Mouse (Mus musculus): ENCODE results near the gene Psmb3.
A peak's percentile ranks its signal among the peaks of the same experiment; 100 is the strongest.
"Not testable (repeated sequence)": the region's sequence is repeated elsewhere in the genome, so short reads cannot be mapped to it uniquely, and the experiment has no call there.

Gene Psmb3

DNA sequence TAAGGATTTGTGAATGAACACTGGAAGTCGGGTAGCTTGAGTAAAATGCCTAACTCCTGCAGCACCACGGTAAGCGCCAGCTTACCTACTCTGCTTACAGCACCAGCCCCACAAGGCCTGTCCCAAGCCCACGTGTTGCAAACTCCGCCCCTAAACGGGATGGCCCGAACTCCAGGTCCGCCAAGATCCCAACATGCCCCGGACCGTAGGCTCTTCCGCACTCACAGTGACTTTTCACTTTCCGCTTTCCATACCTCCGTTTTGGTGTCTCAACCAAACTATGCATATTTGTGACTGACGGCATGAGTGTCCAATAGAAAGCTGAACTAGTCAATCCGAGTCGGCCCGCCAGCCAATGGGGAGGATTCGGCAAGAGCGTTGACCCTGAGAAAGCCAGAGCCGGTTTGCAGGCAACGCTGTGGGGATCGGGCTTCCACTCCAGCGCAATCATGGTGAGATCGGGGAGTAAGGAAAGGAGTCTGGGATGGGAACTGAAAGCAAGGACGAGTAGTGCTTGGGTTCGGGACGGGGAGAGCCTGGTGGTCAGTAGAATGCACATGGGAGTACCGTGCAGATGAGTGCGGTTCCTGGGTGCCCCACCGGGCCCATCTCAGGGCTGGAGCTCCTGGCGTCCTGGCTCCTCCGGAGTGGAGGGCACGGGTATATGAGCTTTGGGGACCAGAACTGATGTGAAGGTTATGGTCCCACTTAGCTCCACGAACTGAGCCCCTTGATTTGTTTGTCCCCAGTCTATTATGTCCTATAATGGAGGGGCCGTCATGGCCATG, at the start of gene Psmb3:
Psmb3 (plus strand) TSS at position 361 of the 788 bp plus-strand sequence.
- DNase-seq (ENCODE audit: low read depth, low spot score): peak; percentile 100

- DNase-seq (ENCODE audit: low read depth, low spot score): no peak
These were observed 49.0 kb upstream of the Psmb3 start for GRCm38 (mm10) chr11:97654210-97654609.

GRCm38 (mm10) chr11:97656269-97656971, 46.8 kb upstream of the Psmb3 start:
- DNase-seq (ENCODE audit: low read depth, low spot score): no peak

- no peak for DNase-seq (ENCODE audit: low read depth, low spot score)
These were observed 45.8 kb upstream of the Psmb3 start for GRCm38 (mm10) chr11:97657184-97657945.

GRCm38 (mm10) chr11:97657967-97658366, 45.2 kb upstream of the Psmb3 start:
- DNase-seq (ENCODE audit: low read depth, low spot score): not testable (repeated sequence)

DNA sequence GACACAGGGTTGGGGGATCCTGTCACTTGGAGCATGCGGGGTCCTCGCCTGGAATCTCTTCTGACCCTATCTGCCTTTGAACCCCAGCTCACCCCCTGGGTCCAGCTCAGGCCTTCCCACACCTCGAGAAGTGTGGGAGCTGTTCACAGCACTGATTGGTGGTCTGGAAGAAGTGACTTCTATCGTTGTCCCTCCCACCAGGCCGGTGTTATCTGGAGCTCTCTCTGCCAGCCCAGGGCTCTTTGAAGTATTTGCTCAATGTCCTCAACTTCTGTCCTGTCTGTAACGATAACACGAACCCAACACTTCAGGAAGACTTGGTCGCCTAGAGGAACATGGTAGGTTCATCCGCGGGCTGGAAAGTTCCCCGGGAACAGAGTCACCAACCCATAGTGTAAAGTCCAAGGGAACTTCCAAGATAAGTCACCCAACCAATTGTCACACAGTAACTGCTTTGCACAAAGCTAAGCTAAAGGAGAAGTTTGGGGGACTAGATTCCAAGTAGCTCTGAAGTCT, 44.4 kb upstream of the Psmb3 start:
- DNase-seq (ENCODE audit: low read depth, low spot score): no peak

GRCm38 (mm10) chr11:97659267-97659989, 43.8 kb upstream of the Psmb3 start:
- peak; percentile 91 for DNase-seq (ENCODE audit: low read depth, low spot score)

GRCm38 (mm10) chr11:97659990-97660714, 43.0 kb upstream of the Psmb3 start:
- peak; percentile 86 for DNase-seq (ENCODE audit: low read depth, low spot score)

GRCm38 (mm10) chr11:97660734-97661647, 42.2 kb upstream of the Psmb3 start:
- DNase-seq (ENCODE audit: low read depth, low spot score): no peak

- DNase-seq (ENCODE audit: low read depth, low spot score): peak; percentile 94
These were observed 41.5 kb upstream of the Psmb3 start for GRCm38 (mm10) chr11:97661648-97662133.

DNA sequence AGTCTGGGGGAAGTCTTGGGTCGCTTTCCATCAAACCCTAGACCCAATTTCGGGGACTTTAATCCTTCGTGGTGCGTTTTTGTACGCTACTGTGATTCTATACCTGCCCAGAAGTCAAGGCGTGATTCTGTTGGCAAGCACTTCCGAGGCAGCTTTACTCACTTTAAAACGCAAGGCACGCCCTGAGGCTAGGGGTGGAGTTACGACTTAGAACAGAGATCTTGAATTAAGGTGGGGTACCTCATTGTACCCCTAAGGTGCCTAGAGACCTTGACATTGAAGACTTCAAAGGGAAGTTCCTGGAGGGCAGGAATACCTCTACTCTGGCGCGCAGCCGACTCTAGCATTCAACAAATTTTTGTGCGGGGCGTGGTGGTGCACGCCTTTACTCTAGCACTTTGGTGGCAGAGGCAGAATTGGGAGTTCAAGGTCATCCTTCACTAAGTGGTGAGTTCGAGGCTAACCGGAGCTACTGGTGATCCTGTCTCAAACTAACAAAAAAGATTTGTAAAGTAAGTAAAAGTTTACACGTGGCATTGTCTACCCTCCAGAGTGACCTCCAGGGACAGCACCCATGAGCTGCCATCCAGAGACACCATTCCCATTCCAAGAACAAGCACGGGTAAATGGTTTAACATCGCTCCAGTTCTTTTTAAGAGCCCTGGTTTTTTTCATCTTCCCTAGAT, 40.8 kb upstream of the Psmb3 start:
- DNase-seq (ENCODE audit: low read depth, low spot score): peak; percentile 91

- peak; percentile 80 for DNase-seq (ENCODE audit: low read depth, low spot score)
These were observed 40.2 kb upstream of the Psmb3 start, which contains the start of gene Mllt6 for GRCm38 (mm10) chr11:97662893-97663527. Gene Mllt6, plus strand, starts transcription at chr11:97663414.

- peak; percentile 68 for DNase-seq (ENCODE audit: low read depth, low spot score)
These were observed 39.5 kb upstream of the Psmb3 start for GRCm38 (mm10) chr11:97663528-97664338.

GRCm38 (mm10) chr11:97664339-97664665, 38.9 kb upstream of the Psmb3 start:
- DNase-seq (ENCODE audit: low read depth, low spot score): peak; percentile 48

DNA sequence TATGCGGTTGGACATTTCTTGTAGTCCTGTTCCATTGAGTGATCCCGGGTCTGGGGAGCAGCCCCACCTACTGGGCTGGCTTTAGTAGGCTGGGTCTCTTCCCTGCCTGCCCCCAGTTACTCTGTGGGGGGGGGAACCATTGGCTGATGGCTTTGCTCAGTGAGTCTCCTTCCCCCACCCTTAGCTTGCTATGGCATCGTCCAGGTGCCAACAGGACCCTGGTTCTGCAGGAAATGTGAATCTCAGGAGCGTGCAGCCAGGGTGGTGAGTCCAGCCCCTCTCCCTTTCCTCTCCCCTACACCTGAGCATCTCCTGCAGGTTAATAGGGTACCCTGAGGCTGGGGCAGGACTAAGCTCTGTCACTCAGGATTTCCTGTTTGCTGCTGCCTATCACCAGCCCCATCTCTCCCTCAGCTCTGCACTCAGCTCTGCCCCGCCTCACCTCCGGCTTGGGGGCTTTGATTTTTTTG, 38.4 kb upstream of the Psmb3 start:
- peak; percentile 36 for DNase-seq (ENCODE audit: low read depth, low spot score)

DNA sequence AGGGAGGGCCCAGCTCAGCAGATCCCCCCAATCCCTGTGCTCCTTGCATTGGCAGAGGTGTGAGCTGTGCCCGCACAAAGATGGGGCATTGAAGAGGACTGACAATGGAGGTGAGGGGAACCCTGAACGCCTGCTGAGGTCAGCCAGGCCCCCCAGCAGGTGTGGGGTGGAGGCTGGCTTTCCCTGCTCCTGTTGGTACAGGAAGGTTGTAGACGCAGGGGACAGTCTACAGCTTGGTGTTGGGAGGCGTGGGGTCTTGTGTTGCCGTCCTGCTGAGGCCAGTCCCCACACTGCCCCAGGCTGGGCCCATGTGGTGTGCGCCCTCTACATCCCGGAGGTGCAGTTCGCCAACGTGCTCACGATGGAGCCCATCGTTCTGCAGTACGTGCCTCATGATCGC, 37.8 kb upstream of the Psmb3 start:
- DNase-seq (ENCODE audit: low read depth, low spot score): no peak

DNA sequence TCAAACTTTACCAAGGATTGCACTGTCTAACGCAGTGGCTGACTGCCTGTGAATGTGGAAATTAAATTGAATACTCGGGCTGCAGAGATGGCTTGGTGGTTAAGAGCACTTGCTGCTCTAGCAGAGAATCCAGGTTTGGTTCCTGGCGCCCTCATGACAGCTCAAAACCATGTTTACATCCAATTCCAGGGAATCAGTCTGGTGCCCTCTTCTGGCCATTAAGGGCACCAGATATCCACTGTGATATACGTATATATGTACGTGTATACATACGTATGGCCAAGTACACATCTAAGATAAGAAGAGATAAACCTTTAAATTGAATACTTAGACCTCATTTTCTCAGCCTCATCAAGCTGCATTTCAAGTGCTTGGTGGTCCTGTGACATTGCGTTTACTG, 37.0 kb upstream of the Psmb3 start:
- no peak for DNase-seq (ENCODE audit: low read depth, low spot score)
